Mouse (Mus musculus) heart, adult 18-20 months (tissue): ENCODE results near the gene Cyth3. TPM values are rescaled to one million over a fixed set of nuclear protein-coding genes. Genes with fewer than 3 reads are reported as not detected.
A peak's percentile ranks its signal among the peaks of the same experiment; 100 is the strongest.

Source experiments
- DNase-seq, 2 experiments: peaks; one replicate each; pipeline ENCODE4 v3.0.0; 2021 to 2022; ENCODE audit warnings: mixed read lengths in 1 of 2
- total RNA-seq, 2 experiments: library from RNA; stranded (reverse); gene quantifications; 2 replicates each; pipeline ENCODE4 v1.2.3; 2021

The Cyth3 gene
- total RNA-seq, 2 experiments from 2014 or later = 33.5 to 39.6 TPM

- peak; percentile 64 to 75 for DNase-seq
Measured at GRCm38 (mm10) chr5:143634550-143635112, 12.4 kb downstream of the Cyth3 start.

DNA sequence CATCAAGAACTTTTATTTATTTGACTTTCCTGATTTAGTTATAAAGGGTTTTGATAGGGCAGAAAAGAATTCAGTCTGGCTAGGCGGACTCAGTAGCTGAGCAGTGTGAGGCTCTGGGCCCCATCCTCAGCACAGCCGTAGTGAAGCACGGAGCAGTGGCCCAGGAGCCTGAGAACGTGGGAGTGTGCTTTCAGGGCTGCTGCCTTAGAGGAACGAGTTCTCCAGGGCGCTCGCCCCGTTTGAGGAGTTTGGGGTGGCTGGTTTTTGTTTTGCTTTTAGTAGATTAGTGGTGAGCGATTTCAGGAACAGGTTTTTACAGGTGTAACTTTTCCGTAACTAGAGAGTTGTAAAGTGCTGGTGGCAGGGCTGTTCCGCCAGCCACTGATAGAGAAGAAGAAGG lies 13.1 kb downstream of the Cyth3 start:
- no peak for DNase-seq

DNA sequence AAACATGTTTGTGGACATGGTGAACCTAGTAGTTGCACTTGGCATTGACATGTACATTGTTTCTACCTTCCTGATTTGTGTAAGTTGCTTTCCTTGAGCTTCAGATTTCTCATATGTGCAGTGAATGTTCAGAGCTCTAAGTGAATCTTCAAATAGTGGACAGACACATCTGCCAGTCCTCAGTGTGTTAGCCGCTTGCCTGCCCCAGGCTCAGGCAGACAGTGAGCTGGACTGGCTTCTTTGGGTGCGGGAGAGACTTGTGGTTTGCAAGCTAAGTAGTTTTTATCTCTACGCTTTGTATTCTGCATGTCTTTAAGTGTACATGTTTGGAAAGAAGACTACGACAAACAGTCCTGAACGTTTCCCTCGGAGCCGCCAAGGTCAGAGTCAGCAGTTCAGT lies 13.9 kb downstream of the Cyth3 start:
- no peak for DNase-seq

DNA sequence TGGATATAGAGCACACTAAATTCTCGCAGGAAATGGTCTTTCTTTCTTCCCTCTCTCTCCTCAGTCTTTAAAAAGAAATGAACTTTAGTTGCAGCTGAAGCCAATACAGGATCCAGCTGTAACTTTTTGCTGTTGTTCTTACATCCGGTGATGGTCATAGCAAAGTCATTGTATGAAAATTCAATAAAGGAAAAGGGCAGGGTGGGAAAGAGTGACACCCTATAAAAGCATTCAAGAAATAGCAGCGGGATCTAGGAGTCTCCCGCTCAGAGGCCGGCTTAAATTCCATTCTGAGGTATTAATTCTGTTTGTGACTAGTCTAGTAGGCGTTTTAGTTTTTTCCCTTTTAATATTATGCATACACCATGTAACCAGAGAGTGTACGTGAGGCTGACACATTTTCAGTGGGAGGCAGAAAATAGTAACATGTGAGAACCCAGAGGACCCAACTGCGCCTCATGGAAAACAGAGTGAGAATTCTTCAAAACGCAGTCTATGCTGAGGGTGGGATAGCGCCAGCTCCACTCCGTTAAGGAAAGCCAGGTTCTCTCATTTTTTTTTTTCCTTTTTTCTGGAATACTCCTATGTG lies 15.7 kb downstream of the Cyth3 start:
- no peak for DNase-seq

DNA sequence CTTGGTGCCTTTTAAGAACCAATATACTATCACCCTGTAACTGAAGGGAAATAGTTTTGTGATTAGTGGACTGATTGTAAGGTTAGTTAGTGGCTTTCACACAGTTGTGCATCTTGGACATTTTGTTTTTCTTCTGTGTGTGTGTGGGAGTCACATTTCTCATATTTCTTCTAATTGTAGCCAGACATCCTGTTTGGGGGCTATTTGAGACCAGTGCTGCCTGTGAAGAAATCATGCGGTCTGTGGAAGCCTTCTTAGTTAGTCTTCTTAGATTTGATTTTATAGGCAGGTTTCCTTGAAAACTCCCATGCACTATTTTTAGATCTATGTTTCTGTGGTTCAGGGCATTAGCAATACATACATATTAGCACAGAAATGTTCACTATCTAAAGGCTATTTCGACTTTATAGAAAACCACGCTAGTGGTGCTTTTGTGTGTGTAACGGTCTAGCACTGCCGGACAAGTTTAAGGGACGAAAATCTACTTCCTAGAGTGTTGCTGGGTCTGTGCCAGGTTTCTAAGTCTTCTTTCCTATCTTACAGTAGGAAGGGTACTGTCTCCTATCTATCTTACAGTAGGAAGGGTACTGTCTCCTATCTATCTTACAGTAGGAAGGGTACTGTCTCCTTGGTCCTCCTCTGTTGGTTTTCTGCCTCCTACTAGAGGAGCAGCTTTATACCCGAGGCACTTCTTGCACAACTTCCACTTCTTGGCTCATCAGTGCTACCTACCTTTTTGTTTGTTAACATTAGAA lies 16.4 kb downstream of the Cyth3 start:
- DNase-seq = no peak

DNA sequence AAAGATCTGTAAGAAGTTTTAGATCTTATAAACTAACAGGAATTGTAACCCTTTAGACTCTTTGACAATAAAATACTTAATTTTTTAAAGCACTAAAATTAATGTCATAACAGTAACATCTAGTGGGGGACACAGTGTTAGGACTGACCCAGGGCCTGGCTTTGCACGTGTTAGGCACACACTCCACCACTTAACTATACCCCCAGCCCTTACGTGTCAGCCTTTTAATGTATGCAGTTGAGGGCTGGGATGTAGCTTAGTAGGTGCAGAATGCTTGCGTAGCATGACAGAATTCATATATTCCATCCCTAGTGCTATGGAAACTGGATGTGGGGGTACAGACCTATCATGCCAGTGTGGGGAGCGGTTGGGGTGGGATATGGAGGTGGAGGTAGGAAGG lies 17.1 kb downstream of the Cyth3 start:
- no peak for DNase-seq

GRCm38 (mm10) chr5:143639810-143640209 lies 17.6 kb downstream of the Cyth3 start:
- no peak for DNase-seq

GRCm38 (mm10) chr5:143641503-143641902 lies 19.3 kb downstream of the Cyth3 start:
- no peak for DNase-seq

GRCm38 (mm10) chr5:143642262-143642831 lies 20.1 kb downstream of the Cyth3 start:
- no peak for DNase-seq

- no peak for DNase-seq
Measured at GRCm38 (mm10) chr5:143645976-143646375, 23.7 kb downstream of the Cyth3 start.

- no peak for DNase-seq
Measured at GRCm38 (mm10) chr5:143647412-143647811, 25.2 kb downstream of the Cyth3 start.

DNA sequence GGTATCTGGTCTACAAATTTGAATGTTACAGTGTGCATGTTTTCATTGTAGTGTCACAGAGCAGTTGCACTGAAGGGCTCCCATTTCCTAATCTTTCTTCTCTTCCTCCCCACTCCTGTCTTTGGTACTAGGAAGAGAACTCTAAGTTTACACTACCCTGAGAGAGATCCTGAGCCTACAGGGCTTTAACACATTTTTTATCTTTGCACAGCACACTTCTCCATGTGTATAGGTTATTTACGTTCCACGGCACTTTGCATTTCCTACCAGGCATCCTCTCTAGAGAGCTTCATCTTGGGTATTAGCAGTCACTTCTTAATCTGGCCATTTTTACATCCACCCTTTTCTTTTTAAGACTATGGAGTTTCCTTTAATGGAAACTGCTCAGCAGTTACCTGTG lies 25.8 kb downstream of the Cyth3 start:
- no peak for DNase-seq

DNA sequence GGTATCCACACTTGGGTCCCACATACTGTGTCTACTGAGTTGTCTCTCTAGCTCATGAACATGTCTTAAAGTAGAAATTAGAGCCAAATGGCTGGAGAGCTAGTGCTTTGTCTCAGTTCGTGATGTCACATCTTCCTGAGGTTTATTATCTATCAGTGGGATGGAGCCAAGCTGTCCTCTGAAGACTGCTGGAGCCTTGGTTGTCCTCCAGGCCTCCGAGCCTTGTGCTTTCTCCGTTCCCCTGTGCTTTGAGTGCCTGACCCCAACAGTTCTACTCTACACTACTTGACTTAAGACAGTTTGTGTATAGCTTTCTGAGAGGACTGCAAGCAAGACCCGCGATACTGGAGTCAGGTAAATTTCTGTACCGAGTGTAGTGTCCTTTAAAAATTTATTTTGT lies 26.9 kb downstream of the Cyth3 start:
- peak in 1 of 2 experiments; percentile 43 for DNase-seq

- peak in 1 of 2 experiments; percentile 53 for DNase-seq
Measured at GRCm38 (mm10) chr5:143651855-143652631, 29.8 kb downstream of the Cyth3 start.

DNA sequence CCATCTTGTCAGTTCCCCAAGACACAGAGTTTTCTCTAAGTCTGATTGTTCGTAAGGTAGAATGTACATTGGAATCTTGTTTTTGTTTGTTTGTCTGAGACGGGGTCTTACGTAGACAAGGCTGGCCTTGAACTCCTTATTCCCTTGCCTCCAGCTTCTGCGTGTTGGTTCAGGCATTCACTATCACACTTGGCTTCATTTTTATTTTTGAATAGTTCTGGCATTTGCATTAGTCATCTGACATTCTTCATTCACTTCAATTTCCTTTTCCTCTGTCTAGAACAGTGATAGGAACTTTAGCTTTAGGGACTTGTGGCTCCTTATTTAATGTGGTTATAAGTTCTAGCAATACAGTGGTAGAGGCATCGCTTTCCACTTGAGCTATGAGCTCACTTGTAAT lies 31.2 kb downstream of the Cyth3 start:
- DNase-seq = no peak

- DNase-seq = peak; percentile 71 to 83
Measured at GRCm38 (mm10) chr5:143654670-143655510, 32.6 kb downstream of the Cyth3 start.

- no peak for DNase-seq
Measured at GRCm38 (mm10) chr5:143655511-143655943, 33.3 kb downstream of the Cyth3 start.

DNA sequence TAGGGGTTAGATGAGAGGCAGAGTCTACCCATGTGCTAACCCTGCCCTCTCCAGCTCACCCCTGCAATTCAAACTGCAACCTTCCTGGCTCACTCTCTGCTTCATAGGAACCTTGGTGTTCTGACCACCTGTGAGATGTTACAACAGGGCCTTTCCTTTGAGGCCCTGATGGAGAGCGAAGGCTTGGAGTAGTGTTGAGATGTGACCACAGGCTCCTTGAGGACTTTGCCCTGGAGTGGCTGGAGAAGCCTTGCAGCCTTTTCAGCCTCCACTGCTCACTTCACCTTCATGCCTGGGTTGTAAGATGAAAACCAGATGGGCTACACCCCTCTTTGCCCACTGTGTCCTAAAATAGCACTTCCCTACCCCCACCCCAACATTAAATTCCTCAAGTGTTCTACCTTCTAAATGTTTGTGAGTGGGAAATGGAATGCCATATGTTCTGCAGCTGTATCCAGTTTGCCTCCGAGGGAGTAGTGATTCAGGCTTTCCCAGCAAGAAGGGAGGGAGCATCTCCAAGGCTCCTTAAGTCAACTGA lies 34.5 kb downstream of the Cyth3 start:
- DNase-seq = no peak

DNA sequence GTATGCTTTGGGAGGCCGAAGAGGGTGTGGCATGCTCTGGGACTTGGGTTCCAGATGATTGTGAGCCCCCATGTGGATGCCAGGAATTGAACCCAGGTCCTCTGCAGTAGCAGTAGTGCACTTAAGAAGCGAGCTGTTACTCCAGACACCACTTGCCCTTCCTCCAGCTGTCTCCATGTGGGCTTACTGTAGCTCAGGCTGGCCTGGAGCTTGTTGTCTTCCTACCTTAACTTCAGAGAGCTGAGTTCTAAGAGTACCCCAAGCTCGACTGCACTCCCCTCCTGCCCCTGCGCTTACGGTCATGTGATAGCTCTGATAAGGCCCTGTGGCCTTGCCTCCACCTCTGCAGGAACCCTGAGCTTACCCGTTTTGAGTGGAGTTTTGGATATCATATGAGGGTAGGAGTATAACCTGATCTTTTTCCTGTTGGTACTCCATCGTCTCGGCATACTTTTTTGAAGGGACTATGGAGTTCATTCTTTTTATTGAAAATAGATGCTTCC lies 36.8 kb downstream of the Cyth3 start:
- DNase-seq = no peak

- DNase-seq = no peak
Measured at GRCm38 (mm10) chr5:143663074-143663687, 40.9 kb downstream of the Cyth3 start.

GRCm38 (mm10) chr5:143665561-143665960 lies 43.3 kb downstream of the Cyth3 start:
- no peak for DNase-seq
